Mouse (Mus musculus): ENCODE measurements around the gene Glb1l.
A peak's percentile ranks its signal among the peaks of the same experiment; 100 is the strongest.

GRCm38 (mm10) chr1:75182160-75182559 is 28.5 kb downstream of the Glb1l start:
- TF ChIP-seq CTCF (IDR thresholded peaks at IDR 0.05; ENCODE audit: low read depth, low read length), result 0 out of 2 replicates have a peak, but pooled peaks have one; percentile 11
- no peak for TF ChIP-seq POLR2A (IDR thresholded peaks at IDR 0.05; ENCODE audit: borderline replicate concordance, low read depth, low read length)

Data from bone marrow macrophage, adult 2 months (primary cell).